Mouse (Mus musculus) heart, adult 9 months (tissue): Measurements from ENCODE around the gene Sptb.

ENCODE experiments used
- DNase-seq, 2 experiments: peaks; one replicate each; pipeline ENCODE4 v3.0.0; 2022; ENCODE audit warnings: low spot score in 2 of 2

The Sptb gene

GRCm38 (mm10) chr12:76545786-76546370, 164.5 kb downstream of the Sptb start:
- no peak for DNase-seq

- no peak for DNase-seq
Measured at GRCm38 (mm10) chr12:76541879-76542278, 168.5 kb downstream of the Sptb start.

GRCm38 (mm10) chr12:76541475-76541874, 168.9 kb downstream of the Sptb start:
- DNase-seq, result no peak

- DNase-seq, result no peak
Measured at GRCm38 (mm10) chr12:76540701-76541221, 169.6 kb downstream of the Sptb start.

- DNase-seq, result no peak
Measured at GRCm38 (mm10) chr12:76540169-76540568, 170.2 kb downstream of the Sptb start.

GRCm38 (mm10) chr12:76537434-76537833, 172.9 kb downstream of the Sptb start:
- peak; percentile 73 to 88 for DNase-seq

- no peak for DNase-seq
Measured at GRCm38 (mm10) chr12:76536591-76537153, 173.7 kb downstream of the Sptb start.

GRCm38 (mm10) chr12:76535471-76535900, 174.9 kb downstream of the Sptb start:
- DNase-seq, result peak in 1 of 2 experiments; percentile 66

GRCm38 (mm10) chr12:76534641-76535283, 175.6 kb downstream of the Sptb start:
- no peak for DNase-seq

GRCm38 (mm10) chr12:76534233-76534632, 176.1 kb downstream of the Sptb start:
- DNase-seq, result no peak

- peak; percentile 79 to 81 for DNase-seq
Measured at GRCm38 (mm10) chr12:76533377-76534222, 176.7 kb downstream of the Sptb start.

- DNase-seq, result no peak
Measured at GRCm38 (mm10) chr12:76532926-76533376, 177.4 kb downstream of the Sptb start.

GRCm38 (mm10) chr12:76531986-76532925, 178.1 kb downstream of the Sptb start:
- no peak for DNase-seq

- DNase-seq, result no peak
Measured at GRCm38 (mm10) chr12:76530580-76531139, 179.7 kb downstream of the Sptb start, which contains the start of gene Plekhg3. Plekhg3 (plus strand) TSS chr12:76530891.
